Mouse (Mus musculus) hindbrain, postnatal 0 days (tissue): ENCODE results near the gene Pitx2. TPM values are rescaled to one million over a fixed set of nuclear protein-coding genes. Genes with fewer than 3 reads are reported as not detected.

Experiments
- ATAC-seq: fragments of 200-750 bp; cut with Nextera tagmentation; 2 replicates; pipeline ENCODE4 v1.8.0; 2017; ENCODE audit warnings: mild to moderate bottlenecking, moderate TSS enrichment, moderate library complexity
- DNase-seq: peaks from one replicate; pipeline ENCODE4 v3.0.0-alpha.2; 2015; ENCODE audit warnings: low spot score
- H3K27ac ChIP-seq: fragments of 300-500 bp; sonication (generic); 2 replicates; pipeline ENCODE4 v1.5.1; 2014; ENCODE audit warnings: mild to moderate bottlenecking
- H3K27me3 ChIP-seq: fragments of 300-500 bp; sonication (generic); 2 replicates; pipeline ENCODE4 v1.6.1; 2014; ENCODE audit warnings: low read length, mixed read lengths; ENCODE audit not compliant: insufficient read depth
- H3K36me3 ChIP-seq: fragments of 300-500 bp; sonication (generic); 2 replicates; pipeline ENCODE4 v1.6.1; 2014; ENCODE audit warnings: low read length, mixed read lengths; ENCODE audit not compliant: insufficient read depth
- H3K4me1 ChIP-seq: fragments of 300-500 bp; sonication (generic); 2 replicates; pipeline ENCODE4 v1.6.1; 2014; ENCODE audit warnings: antibody characterized with exemption, low read length, mixed read lengths; ENCODE audit not compliant: insufficient read depth
- H3K4me2 ChIP-seq: fragments of 300-500 bp; sonication (generic); 2 replicates; pipeline ENCODE4 v1.6.1; 2014; ENCODE audit warnings: low read depth, mild to moderate bottlenecking, low read length, moderate library complexity, mixed read lengths
- H3K4me3 ChIP-seq: fragments of 300-500 bp; sonication (generic); 2 replicates; pipeline ENCODE4 v1.5.1; 2014; ENCODE audit warnings: low read length
- H3K9ac ChIP-seq: fragments of 300-500 bp; sonication (generic); replicated peaks from 2 replicates; pipeline ENCODE4 v1.6.1; 2014; ENCODE audit warnings: mild to moderate bottlenecking, low read length, moderate library complexity, mixed read lengths
- H3K9me3 ChIP-seq: fragments of 300-500 bp; sonication (generic); 2 replicates; pipeline ENCODE4 v1.6.1; 2016; ENCODE audit warnings: low read length, mixed read lengths
- CTCF ChIP-seq: IDR thresholded peaks from 2 replicates; pipeline ENCODE4 v1.5.1; 2016; ENCODE audit warnings: antibody characterized with exemption, control low read depth, low read depth
- WGBS: fragments of 180-500 bp; shearing (Covaris S2); extraction: QIAGEN DNeasy Blood & Tissue Kit; methylation state at CpG from one replicate; pipeline ENCODE4 v1.1.7; 2014; 5-methylcytosine and 5-hydroxymethylcytosine counted together
- polyA plus RNA-seq: library from polyadenylated mRNA; unstranded; fragments of >200 nt; fragmentation: Nextera tagmentation; extraction: Ambion mirVana; gene quantifications from 2 replicates; pipeline ENCODE4 v1.2.1, GENCODE M21; 2015
- total RNA-seq: library from RNA; depleted of rRNA; stranded (reverse); fragments of >200 nt; gene quantifications from 2 replicates; pipeline ENCODE4 v1.2.3, GENCODE M21; 2014; rRNA removed

The Pitx2 gene
- total and polyA plus RNA-seq, 2 experiments from 2014 or later: 1.0 to 2.4 TPM

DNA sequence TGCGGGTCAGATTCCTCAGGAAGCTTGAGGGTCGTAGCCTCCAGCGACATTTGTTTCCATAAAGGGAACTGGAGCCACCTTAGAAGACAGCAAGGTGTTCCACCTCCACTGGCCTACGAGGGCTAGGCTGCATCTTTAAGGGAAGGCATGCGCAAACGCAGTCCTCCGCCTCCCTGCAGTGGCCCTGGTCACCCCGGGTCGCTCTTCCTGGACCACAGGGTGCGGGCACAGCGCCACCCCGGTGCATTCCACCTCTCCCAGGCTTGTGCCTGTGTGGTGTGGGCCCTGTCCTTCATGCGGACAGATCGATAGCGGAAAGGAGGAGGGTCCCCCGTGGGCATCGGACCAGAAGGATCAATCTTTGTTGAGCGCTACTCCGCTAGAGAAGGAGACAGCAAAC, 56.6 kb downstream of the Pitx2 start:
- ATAC-seq (0 out of 2 replicates have a peak, but pooled peaks have one; percentile 38), DNase-seq (no peak)
- Histone ChIP-seq H3K27me3 (no peaks in the 10 kb centered on the region), H3K4me2 (peak overlapping the region; percentile 49), H3K27ac (no peak overlapping the region), H3K9me3 (no peaks in the 10 kb centered on the region), H3K4me3 (peak overlapping the region; percentile 26), H3K4me1 (no peaks in the 10 kb centered on the region), H3K36me3 (no peaks in the 10 kb centered on the region), H3K9ac (no peak overlapping the region)
- WGBS: 60% methylated on average over 19 of the region's 19 CpGs
- TF ChIP-seq CTCF: no peak

DNA sequence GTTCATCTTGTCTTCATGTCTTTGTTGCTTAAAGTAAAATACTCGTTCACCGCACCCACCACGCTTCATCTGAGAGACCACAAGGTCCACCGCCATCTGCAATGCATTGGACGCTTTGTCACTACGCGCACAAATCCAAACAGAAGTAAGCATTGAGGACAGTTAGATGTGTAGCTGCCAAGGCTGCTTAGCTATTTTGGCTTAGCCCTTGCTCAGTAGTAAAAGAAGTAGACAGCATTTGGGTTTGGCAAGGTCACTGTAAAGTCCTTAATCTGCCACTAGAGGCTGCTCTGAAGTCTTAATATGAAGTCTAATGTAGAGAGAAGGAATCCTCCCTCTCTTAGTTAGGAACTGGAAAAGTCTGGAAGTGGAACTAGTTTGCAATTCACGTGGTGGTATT, 57.1 kb downstream of the Pitx2 start:
- no peaks in the 10 kb centered on the region for H3K36me3 ChIP-seq
- H3K27me3 ChIP-seq: no peaks in the 10 kb centered on the region
- H3K4me1 ChIP-seq: no peaks in the 10 kb centered on the region
- peak overlapping the region; percentile 49 for H3K4me2 ChIP-seq
- WGBS: 61% methylated on average over 8 of the region's 8 CpGs
- H3K27ac ChIP-seq: no peak overlapping the region
- H3K9me3 ChIP-seq: no peaks in the 10 kb centered on the region
- H3K9ac ChIP-seq: no peak overlapping the region
- H3K4me3 ChIP-seq: peak overlapping the region; percentile 26
- TF ChIP-seq CTCF: peak; percentile 59
- no peak for ATAC-seq
- DNase-seq: peak; percentile 51

DNA sequence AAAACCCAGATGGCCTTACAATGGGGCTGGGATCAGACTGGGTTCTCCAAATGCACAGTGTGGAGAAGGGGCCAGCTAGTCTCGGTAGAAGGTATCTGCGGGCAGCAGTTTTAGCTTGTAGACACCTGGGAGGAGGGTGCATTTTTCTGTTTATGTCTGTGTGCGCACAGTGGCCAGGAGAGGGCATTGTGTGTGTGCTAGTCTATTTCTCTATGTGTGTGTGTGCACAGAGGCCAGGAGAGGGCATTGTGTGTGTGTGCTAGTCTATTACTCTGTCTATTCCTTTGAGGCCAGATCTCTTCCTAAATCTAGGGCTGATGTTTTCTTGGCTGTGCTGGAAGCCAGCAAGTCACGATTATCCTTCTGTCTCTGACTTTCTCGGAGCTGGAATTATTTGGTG, 58.8 kb downstream of the Pitx2 start:
- 84% methylated on average over 5 of the region's 5 CpGs for WGBS
- ATAC-seq (no peak), DNase-seq (no peak)
- no peak overlapping the region for H3K27ac ChIP-seq
- no peak overlapping the region for H3K9ac ChIP-seq
- peak; percentile 26 for TF ChIP-seq CTCF
- no peaks in the 10 kb centered on the region for H3K4me1 ChIP-seq
- no peaks in the 10 kb centered on the region for H3K36me3 ChIP-seq
- no peak overlapping the region for H3K4me2 ChIP-seq
- no peaks in the 10 kb centered on the region for H3K9me3 ChIP-seq
- H3K27me3 ChIP-seq: no peaks in the 10 kb centered on the region
- H3K4me3 ChIP-seq: no peak overlapping the region

Other genes starting within 250 kb of the Pitx2 start
- 1.5 and 7.7 TPM in 2 replicates for gene Enpep, start 132.8 kb downstream of the Pitx2 start, total RNA-seq
- gene Enpep, start 132.8 kb downstream of the Pitx2 start, polyA plus RNA-seq: 2.5 and 3.0 TPM in 2 replicates